Mouse (Mus musculus) intestine, embryonic 14.5 days (tissue): Measurements from ENCODE around the gene Slc36a4. TPM values are rescaled to one million over a fixed set of nuclear protein-coding genes. Genes with fewer than 3 reads are reported as not detected.

Experiments
- ATAC-seq: fragments of 200-750 bp; cut with Nextera tagmentation; replicated peaks from 2 replicates; pipeline ENCODE4 v1.8.0; 2017; ENCODE audit warnings: low read depth, moderate number of reproducible peaks, moderate TSS enrichment, moderate library complexity; ENCODE audit not compliant: low FRiP score, low TSS enrichment
- DNase-seq: peaks from one replicate; pipeline ENCODE4 v3.0.0-alpha.2; 2018; ENCODE audit warnings: low spot score
- H3K27ac ChIP-seq: fragments of 300-500 bp; sonication (generic); 2 replicates; pipeline ENCODE4 v1.5.1; 2014; ENCODE audit warnings: low read depth, mild to moderate bottlenecking, control low read depth
- H3K27me3 ChIP-seq: fragments of 300-500 bp; sonication (generic); replicated peaks from 2 replicates; pipeline ENCODE4 v1.6.1; 2014; ENCODE audit warnings: low read length, control low read depth; ENCODE audit not compliant: control insufficient read depth, insufficient read depth
- H3K36me3 ChIP-seq: fragments of 300-500 bp; sonication (generic); 2 replicates; pipeline ENCODE4 v1.6.1; 2014; ENCODE audit warnings: low read length, control low read depth; ENCODE audit not compliant: control insufficient read depth, insufficient read depth
- H3K4me1 ChIP-seq: fragments of 300-500 bp; sonication (generic); replicated peaks from 2 replicates; pipeline ENCODE4 v1.6.1; 2014; ENCODE audit warnings: low read length, control low read depth, mixed read lengths; ENCODE audit not compliant: control insufficient read depth, insufficient read depth
- H3K4me2 ChIP-seq: fragments of 300-500 bp; sonication (generic); 2 replicates; pipeline ENCODE4 v1.6.1; 2014; ENCODE audit warnings: low read length
- H3K4me3 ChIP-seq: fragments of 300-500 bp; sonication (generic); 2 replicates; pipeline ENCODE4 v1.5.1; 2014; ENCODE audit warnings: low read depth, low read length, control low read depth, mixed read lengths
- H3K9ac ChIP-seq: fragments of 300-500 bp; sonication (generic); 2 replicates; pipeline ENCODE4 v1.6.1; 2014; ENCODE audit warnings: mild to moderate bottlenecking, low read length
- H3K9me3 ChIP-seq: fragments of 300-500 bp; sonication (generic); 2 replicates; pipeline ENCODE4 v1.6.1; 2016; ENCODE audit warnings: low read length, control low read depth; ENCODE audit not compliant: control insufficient read depth
- WGBS: fragments of 180-500 bp; shearing (Covaris S2); extraction: QIAGEN DNeasy Blood & Tissue Kit; methylation state at CpG from one replicate; pipeline ENCODE4 v1.1.7; 2014; 5-methylcytosine and 5-hydroxymethylcytosine counted together
- polyA plus RNA-seq: library from polyadenylated mRNA; unstranded; fragments of >200 nt; fragmentation: Nextera tagmentation; extraction: Ambion mirVana; gene quantifications from 2 replicates; pipeline ENCODE4 v1.2.1, GENCODE M21; 2014

Slc36a4 gene
- polyA plus RNA-seq, 1 experiment from 2014 or later: 15.9 TPM

GRCm38 (mm10) chr9:15693847-15694246 is 15.7 kb upstream of the Slc36a4 start:
- Histone ChIP-seq H3K4me2 (no peak overlapping the region), H3K4me3 (no peak overlapping the region), H3K36me3 (no peaks in the 10 kb centered on the region), H3K9me3 (no peaks in the 10 kb centered on the region), H3K27me3 (no peaks in the 10 kb centered on the region), H3K27ac (no peak overlapping the region), H3K9ac (no peak overlapping the region), H3K4me1 (no peaks in the 10 kb centered on the region)
- DNase-seq (peak; percentile 16), ATAC-seq (no peak)
- WGBS: 61% methylated on average over 4 of the region's 4 CpGs

GRCm38 (mm10) chr9:15694989-15695388 is 14.5 kb upstream of the Slc36a4 start:
- DNase-seq (peak; percentile 49), ATAC-seq (no peak)
- Histone ChIP-seq H3K9ac (no peak overlapping the region), H3K4me2 (no peak overlapping the region), H3K9me3 (no peaks in the 10 kb centered on the region), H3K27ac (no peak overlapping the region), H3K4me3 (no peak overlapping the region), H3K27me3 (no peaks in the 10 kb centered on the region), H3K4me1 (no peaks in the 10 kb centered on the region), H3K36me3 (no peaks in the 10 kb centered on the region)
- WGBS: 46% methylated on average over 5 of the region's 5 CpGs

GRCm38 (mm10) chr9:15705706-15706105 is 3.8 kb upstream of the Slc36a4 start:
- ATAC-seq: no peak
- Histone ChIP-seq H3K4me3 (no peak overlapping the region), H3K36me3 (no peaks in the 10 kb centered on the region), H3K4me1 (0 out of 2 replicates have a peak, but pooled peaks cover 2% of the 10 kb centered on the region), H3K9ac (no peak overlapping the region), H3K4me2 (no peak overlapping the region), H3K9me3 (no peaks in the 10 kb centered on the region), H3K27me3 (no peaks in the 10 kb centered on the region), H3K27ac (no peak overlapping the region)
- WGBS: 74% methylated on average over 10 of the region's 10 CpGs
- DNase-seq: peak; percentile 25

GRCm38 (mm10) chr9:15708979-15709598 is 449 bp upstream of the Slc36a4 start:
- DNase-seq: no peak

GRCm38 (mm10) chr9:15710821-15711565 is 1.5 kb downstream of the Slc36a4 start:
- Histone ChIP-seq H3K36me3 (no peaks in the 10 kb centered on the region), H3K4me1 (0 out of 2 replicates have a peak, but pooled peaks cover 2% of the 10 kb centered on the region), H3K27me3 (no peaks in the 10 kb centered on the region), H3K9ac (no peak overlapping the region), H3K27ac (no peak overlapping the region), H3K4me3 (no peak overlapping the region), H3K9me3 (no peaks in the 10 kb centered on the region), H3K4me2 (peak overlapping the region; percentile 70; the same call in 1 of the 2 replicates)
- ATAC-seq: no peak
- DNase-seq: peak; percentile 38
- 89% methylated on average over 13 of the region's 13 CpGs for WGBS

More at GRCm38 (mm10) chr9:15708979-15709598, 449 bp upstream of the Slc36a4 start:
- Histone ChIP-seq H3K27me3 (no peaks in the 10 kb centered on the region), H3K36me3 (no peaks in the 10 kb centered on the region), H3K4me3 (peak overlapping the region; percentile 65), H3K9ac (peak overlapping the region; percentile 72), H3K4me1 (0 out of 2 replicates have a peak, but pooled peaks cover 2% of the 10 kb centered on the region), H3K9me3 (no peaks in the 10 kb centered on the region), H3K4me2 (peak overlapping the region; percentile 70), H3K27ac (peak overlapping the region; percentile 69)
- ATAC-seq: peak; percentile 54
- 16% methylated on average over 14 of the region's 14 CpGs for WGBS

- Histone ChIP-seq H3K4me2 (no peak overlapping the region), H3K27ac (no peak overlapping the region), H3K9me3 (no peaks in the 10 kb centered on the region), H3K9ac (no peak overlapping the region), H3K4me1 (0 out of 2 replicates have a peak, but pooled peaks cover 2% of the 10 kb centered on the region), H3K27me3 (no peaks in the 10 kb centered on the region), H3K4me3 (no peak overlapping the region), H3K36me3 (no peaks in the 10 kb centered on the region)
- DNase-seq: peak; percentile 48
- WGBS: 84% methylated on average over 7 of the region's 7 CpGs
- no peak for ATAC-seq
Measured at GRCm38 (mm10) chr9:15711676-15712075, 2.1 kb downstream of the Slc36a4 start.

- 61% methylated on average over 4 of the region's 4 CpGs for WGBS
- no peak overlapping the region for H3K4me2 ChIP-seq
Measured at GRCm38 (mm10) chr9:15714792-15715191, 5.3 kb downstream of the Slc36a4 start.

GRCm38 (mm10) chr9:15715193-15715989 is 5.9 kb downstream of the Slc36a4 start:
- Histone ChIP-seq H3K4me2 (no peak overlapping the region), H3K9me3 (no peaks in the 10 kb centered on the region), H3K4me3 (no peak overlapping the region), H3K4me1 (0 out of 2 replicates have a peak, but pooled peaks cover under 1% of the 10 kb centered on the region), H3K27ac (no peak overlapping the region), H3K36me3 (no peaks in the 10 kb centered on the region), H3K27me3 (no peaks in the 10 kb centered on the region), H3K9ac (no peak overlapping the region)
- WGBS: 82% methylated on average over 11 of the region's 11 CpGs
- no peak for DNase-seq
- no peak for ATAC-seq

More at GRCm38 (mm10) chr9:15714792-15715191, 5.3 kb downstream of the Slc36a4 start:
- H3K36me3 ChIP-seq: no peaks in the 10 kb centered on the region
- DNase-seq (no peak), ATAC-seq (no peak)
- H3K27me3 ChIP-seq: no peaks in the 10 kb centered on the region
- H3K9me3 ChIP-seq: no peaks in the 10 kb centered on the region
- 0 out of 2 replicates have a peak, but pooled peaks cover 2% of the 10 kb centered on the region for H3K4me1 ChIP-seq
- H3K9ac ChIP-seq: no peak overlapping the region
- no peak overlapping the region for H3K4me3 ChIP-seq
- no peak overlapping the region for H3K27ac ChIP-seq
